Mouse (Mus musculus) kidney, embryonic 16.5 days (tissue): Measurements from ENCODE around the gene Hcfc1r1. TPM values are rescaled to one million over a fixed set of nuclear protein-coding genes. Genes with fewer than 3 reads are reported as not detected.

Experiments used
- ATAC-seq: fragments of 200-750 bp; cut with Nextera tagmentation; 2 replicates; pipeline ENCODE4 v1.8.0; 2017; ENCODE audit warnings: moderate TSS enrichment; ENCODE audit not compliant: low FRiP score, low TSS enrichment
- H3K27ac ChIP-seq: fragments of 300-500 bp; sonication (generic); 2 replicates; pipeline ENCODE4 v1.5.1; 2014; ENCODE audit warnings: low read length
- H3K27me3 ChIP-seq: fragments of 300-500 bp; sonication (generic); 2 replicates; pipeline ENCODE4 v1.6.1; 2014; ENCODE audit warnings: low read length, control low read depth, mixed read lengths; ENCODE audit not compliant: insufficient read depth
- H3K36me3 ChIP-seq: fragments of 300-500 bp; sonication (generic); 2 replicates; pipeline ENCODE4 v1.6.1; 2014; ENCODE audit warnings: low read length, control low read depth, mixed read lengths; ENCODE audit not compliant: insufficient read depth
- H3K4me1 ChIP-seq: fragments of 300-500 bp; sonication (generic); 2 replicates; pipeline ENCODE4 v1.6.1; 2014; ENCODE audit warnings: low read length, control low read depth, mixed read lengths; ENCODE audit not compliant: insufficient read depth
- H3K4me2 ChIP-seq: fragments of 300-500 bp; sonication (generic); replicated peaks from 2 replicates; pipeline ENCODE4 v1.6.1; 2014; ENCODE audit warnings: low read depth, low read length
- H3K4me3 ChIP-seq: fragments of 300-500 bp; sonication (generic); 2 replicates; pipeline ENCODE4 v1.5.1; 2014; ENCODE audit warnings: mild to moderate bottlenecking, low read length
- H3K9ac ChIP-seq: fragments of 300-500 bp; sonication (generic); replicated peaks from 2 replicates; pipeline ENCODE4 v1.6.1; 2014; ENCODE audit warnings: low read length
- H3K9me3 ChIP-seq: fragments of 300-500 bp; sonication (generic); 2 replicates; pipeline ENCODE4 v1.6.1; 2016; ENCODE audit warnings: low read length, control low read depth
- WGBS: fragments of 180-500 bp; shearing (Covaris S2); extraction: QIAGEN DNeasy Blood & Tissue Kit; methylation state at CpG from one replicate; pipeline ENCODE4 v1.1.7; 2014; 5-methylcytosine and 5-hydroxymethylcytosine counted together
- polyA plus RNA-seq: library from polyadenylated mRNA; unstranded; fragments of >200 nt; fragmentation: Nextera tagmentation; extraction: Ambion mirVana; gene quantifications from 2 replicates; pipeline ENCODE4 v1.2.1, GENCODE M21; 2015

The Hcfc1r1 gene
- polyA plus RNA-seq, 1 experiment from 2014 or later: 73.4 TPM

- H3K27me3 ChIP-seq: no peaks in the 10 kb centered on the region
- ATAC-seq: no peak
- WGBS: 58% methylated on average over 2 of the region's 2 CpGs
- H3K9me3 ChIP-seq: no peaks in the 10 kb centered on the region
- H3K27ac ChIP-seq: no peak overlapping the region
- H3K9ac ChIP-seq: no peak overlapping the region
- H3K4me2 ChIP-seq: no peak overlapping the region
- no peak overlapping the region for H3K4me3 ChIP-seq
- H3K4me1 ChIP-seq: no peaks in the 10 kb centered on the region
- no peaks in the 10 kb centered on the region for H3K36me3 ChIP-seq
Measured at GRCm38 (mm10) chr17:23654410-23654809, 19.0 kb upstream of the Hcfc1r1 start.

DNA sequence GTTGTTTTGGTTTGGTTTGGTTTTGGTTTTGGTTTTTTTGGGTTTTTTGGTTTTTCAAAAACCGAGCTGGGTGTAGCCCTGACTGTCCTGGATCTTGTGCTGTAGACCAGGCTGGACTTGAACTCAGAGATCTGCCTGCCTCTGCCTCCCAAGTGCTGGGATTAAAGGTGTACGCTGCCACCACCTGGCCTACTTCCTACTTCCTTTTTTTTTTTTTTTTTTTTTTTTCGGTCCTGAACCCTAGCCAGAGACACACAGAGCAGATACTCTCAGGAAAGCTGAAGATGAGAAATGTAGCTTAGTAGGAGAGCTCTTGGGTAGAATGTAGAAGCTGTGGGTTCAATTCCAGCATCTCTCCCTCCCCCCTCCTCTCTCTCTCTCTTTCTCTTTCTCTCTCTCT, 14.9 kb upstream of the Hcfc1r1 start:
- Histone ChIP-seq H3K4me2 (no peak overlapping the region), H3K9me3 (no peaks in the 10 kb centered on the region), H3K36me3 (no peaks in the 10 kb centered on the region), H3K27ac (no peak overlapping the region), H3K4me1 (peaks cover 5% of the 10 kb centered on the region; the same call in 1 of the 2 replicates), H3K9ac (no peak overlapping the region), H3K4me3 (no peak overlapping the region), H3K27me3 (peaks cover 35% of the 10 kb centered on the region)
- ATAC-seq: no peak
- WGBS: 92% methylated on average over 3 of the region's 3 CpGs

DNA sequence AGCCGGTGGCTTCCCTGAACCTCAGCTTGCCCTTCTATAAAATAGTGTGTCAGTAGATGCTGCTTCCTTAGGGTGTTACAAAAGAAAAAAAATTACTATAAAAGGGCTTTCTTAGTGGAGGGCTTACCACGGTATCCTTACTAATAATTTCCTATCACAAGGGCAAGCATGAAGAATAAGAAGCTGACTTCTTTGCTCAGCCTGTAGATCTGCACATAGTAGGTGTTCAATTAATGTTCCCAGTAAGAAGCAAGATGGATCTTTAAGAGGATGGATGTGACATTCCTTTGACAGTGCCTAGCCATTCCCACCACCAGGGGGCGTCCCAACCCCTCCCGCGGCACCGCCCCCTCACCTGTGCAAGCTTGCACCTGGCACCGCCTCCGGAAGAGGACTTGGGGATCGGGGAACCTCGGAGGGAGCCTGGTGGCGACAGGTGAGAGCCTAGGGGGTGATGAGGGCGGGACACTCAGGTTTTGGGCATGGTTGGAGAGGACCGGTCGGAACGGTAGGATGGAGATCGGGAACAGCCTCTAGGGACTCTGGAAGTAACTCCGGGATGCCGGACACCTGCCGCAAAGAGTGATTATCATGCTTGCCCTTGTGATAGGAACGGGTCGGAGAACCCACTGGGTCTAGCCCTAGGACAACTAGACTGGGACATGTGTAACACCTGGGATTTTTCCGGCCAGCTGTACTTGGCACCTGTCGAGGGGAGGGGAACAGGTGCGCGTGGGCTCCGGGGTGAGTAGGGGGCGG, 13.1 kb upstream of the Hcfc1r1 start, which contains the start of gene Bicdl2:
Gene Bicdl2 (plus strand): TSS at position 390 of the 759 bp plus-strand sequence.
- H3K4me3 ChIP-seq: peak within 1 kb of the TSS; percentile 47
- peaks cover 5% of the 10 kb centered on the region; the same call in 1 of the 2 replicates for H3K4me1 ChIP-seq
- no peaks in the 10 kb centered on the region for H3K9me3 ChIP-seq
- H3K27ac ChIP-seq: no peak within 1 kb of the TSS
- no peaks in the 10 kb centered on the region for H3K36me3 ChIP-seq
- peaks cover 35% of the 10 kb centered on the region for H3K27me3 ChIP-seq
- 5% methylated on average over 27 of the region's 27 CpGs for WGBS
- H3K9ac ChIP-seq: peak within 1 kb of the TSS; percentile 38; the same call in 1 of the 2 replicates
- peak within 1 kb of the TSS; percentile 56 for H3K4me2 ChIP-seq
- peak; percentile 44; the same call in 1 of the 2 replicates for ATAC-seq

- Histone ChIP-seq H3K4me3 (peak overlapping the region; percentile 47), H3K36me3 (no peaks in the 10 kb centered on the region), H3K4me1 (peaks cover 5% of the 10 kb centered on the region; the same call in 1 of the 2 replicates), H3K4me2 (peak overlapping the region; percentile 56), H3K27me3 (peaks cover 35% of the 10 kb centered on the region), H3K9me3 (no peaks in the 10 kb centered on the region), H3K9ac (peak overlapping the region; percentile 38; the same call in 1 of the 2 replicates), H3K27ac (no peak overlapping the region)
- ATAC-seq: no peak
- 1% methylated on average over 14 of the region's 14 CpGs for WGBS
Measured at GRCm38 (mm10) chr17:23660876-23661200, 12.6 kb upstream of the Hcfc1r1 start.

DNA sequence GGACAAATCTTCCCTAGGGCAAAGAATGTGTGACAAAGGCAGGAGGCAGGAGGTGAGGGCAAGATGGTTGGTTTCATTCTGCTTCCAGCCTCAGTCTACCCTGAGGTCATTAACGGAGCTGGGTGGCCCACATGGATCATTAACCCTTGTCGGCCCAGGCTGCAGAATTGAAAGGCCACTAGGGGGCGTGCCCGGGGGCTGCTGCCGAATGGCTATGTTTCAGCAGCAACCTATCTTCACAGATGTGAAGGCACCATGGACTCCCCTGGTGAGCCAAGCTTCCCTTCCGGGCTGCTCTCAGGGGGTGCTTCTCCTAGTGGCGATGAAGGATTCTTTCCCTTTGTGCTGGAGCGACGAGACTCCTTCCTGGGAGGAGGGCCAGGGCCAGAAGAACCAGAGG, 11.9 kb upstream of the Hcfc1r1 start:
- no peak overlapping the region for H3K27ac ChIP-seq
- H3K4me3 ChIP-seq: no peak overlapping the region
- no peaks in the 10 kb centered on the region for H3K9me3 ChIP-seq
- no peak for ATAC-seq
- H3K4me1 ChIP-seq: peaks cover 5% of the 10 kb centered on the region; the same call in 1 of the 2 replicates
- H3K36me3 ChIP-seq: peaks cover 4% of the 10 kb centered on the region; the same call in 1 of the 2 replicates
- peak overlapping the region; percentile 21; the same call in 1 of the 2 replicates for H3K4me2 ChIP-seq
- H3K27me3 ChIP-seq: peaks cover 35% of the 10 kb centered on the region
- 2% methylated on average over 9 of the region's 9 CpGs for WGBS
- no peak overlapping the region for H3K9ac ChIP-seq

- Histone ChIP-seq H3K9ac (peak overlapping the region; percentile 23; the same call in 1 of the 2 replicates), H3K4me1 (peaks cover 5% of the 10 kb centered on the region; the same call in 1 of the 2 replicates), H3K27ac (no peak overlapping the region), H3K9me3 (no peaks in the 10 kb centered on the region), H3K4me3 (no peak overlapping the region), H3K36me3 (peaks cover 21% of the 10 kb centered on the region), H3K27me3 (peaks cover 35% of the 10 kb centered on the region), H3K4me2 (no peak overlapping the region)
- WGBS: 7% methylated on average over 5 of the region's 5 CpGs
- ATAC-seq: peak; percentile 32; the same call in 1 of the 2 replicates
Measured at GRCm38 (mm10) chr17:23664556-23665021, 8.8 kb upstream of the Hcfc1r1 start.

- Histone ChIP-seq H3K27ac (no peak overlapping the region), H3K27me3 (peaks cover 26% of the 10 kb centered on the region), H3K9ac (no peak overlapping the region), H3K4me2 (no peak overlapping the region), H3K9me3 (no peaks in the 10 kb centered on the region), H3K36me3 (peaks cover 24% of the 10 kb centered on the region), H3K4me1 (0 out of 2 replicates have a peak, but pooled peaks cover 5% of the 10 kb centered on the region), H3K4me3 (no peak overlapping the region)
- no peak for ATAC-seq
- WGBS: 82% methylated on average over 13 of the region's 14 CpGs
Measured at GRCm38 (mm10) chr17:23665511-23665910, 7.9 kb upstream of the Hcfc1r1 start.

DNA sequence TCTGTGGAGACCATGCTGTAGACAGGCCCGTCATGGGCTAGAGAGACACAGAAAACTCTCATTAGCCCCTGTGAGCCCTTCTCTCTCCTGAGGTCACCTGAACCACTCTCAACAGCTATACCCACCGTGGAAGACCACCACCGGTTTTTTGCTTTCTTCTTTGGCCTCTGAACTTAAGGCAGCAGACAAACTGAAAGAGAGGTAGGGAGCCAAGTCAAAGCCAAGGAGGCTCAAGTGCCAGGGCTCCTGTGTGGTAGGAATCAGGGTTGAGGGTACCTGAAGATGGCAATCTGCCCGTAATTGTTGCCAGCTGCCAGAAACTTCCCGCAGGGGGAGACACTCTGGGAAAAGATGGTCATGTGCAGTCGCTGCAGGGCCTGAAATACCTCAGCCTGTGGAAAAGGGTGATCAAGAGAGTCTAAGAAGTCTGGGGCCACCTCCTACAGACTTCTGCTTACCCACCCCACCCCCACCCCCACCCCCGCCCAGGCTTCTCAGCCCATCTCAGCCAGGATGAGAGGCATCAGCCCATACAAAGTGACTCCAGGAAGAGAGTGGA, 2.8 kb upstream of the Hcfc1r1 start:
- Histone ChIP-seq H3K4me1 (peaks cover 24% of the 10 kb centered on the region), H3K36me3 (peaks cover 24% of the 10 kb centered on the region), H3K4me2 (no peak overlapping the region), H3K9me3 (no peaks in the 10 kb centered on the region), H3K27ac (no peak overlapping the region), H3K9ac (no peak overlapping the region), H3K4me3 (no peak overlapping the region), H3K27me3 (no peaks in the 10 kb centered on the region)
- 94% methylated on average over 7 of the region's 7 CpGs for WGBS
- no peak for ATAC-seq

DNA sequence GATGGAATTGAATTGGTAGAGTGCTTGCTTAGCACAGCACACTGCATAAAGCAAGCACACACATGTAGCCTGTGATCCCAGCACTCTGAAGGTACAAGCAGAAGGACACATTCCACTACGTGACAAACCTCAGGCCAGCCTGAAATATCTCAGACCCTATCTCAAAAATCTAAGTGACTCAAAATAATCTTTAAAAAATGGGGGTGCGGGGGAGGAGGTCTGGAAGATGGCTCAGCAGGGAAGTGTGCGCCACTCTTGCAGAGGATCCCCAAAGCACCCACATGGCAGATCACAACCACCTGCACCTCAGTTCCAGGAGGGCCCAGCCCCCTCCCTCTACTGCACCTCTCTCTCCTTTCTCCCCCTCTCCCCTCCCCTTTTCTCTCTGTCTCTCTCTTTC, 1.9 kb upstream of the Hcfc1r1 start:
- Histone ChIP-seq H3K4me2 (no peak overlapping the region), H3K4me3 (no peak overlapping the region), H3K9ac (no peak overlapping the region), H3K36me3 (peaks cover 20% of the 10 kb centered on the region), H3K4me1 (peaks cover 33% of the 10 kb centered on the region), H3K9me3 (no peaks in the 10 kb centered on the region), H3K27me3 (peaks cover 2% of the 10 kb centered on the region; the same call in 1 of the 2 replicates), H3K27ac (no peak overlapping the region)
- ATAC-seq: no peak
- 89% methylated on average over 3 of the region's 3 CpGs for WGBS
